Mouse (Mus musculus) neural tube, embryonic 14.5 days (tissue): Measurements from ENCODE around the gene Myrfl. TPM values are rescaled to one million over a fixed set of nuclear protein-coding genes. Genes with fewer than 3 reads are reported as not detected.

Source experiments
- ATAC-seq: fragments of 200-750 bp; cut with Nextera tagmentation; 2 replicates; pipeline ENCODE4 v1.8.0; 2017; ENCODE audit warnings: low read depth, mild to moderate bottlenecking, moderate TSS enrichment, moderate library complexity
- H3K27ac ChIP-seq: fragments of 300-500 bp; sonication (generic); 2 replicates; pipeline ENCODE4 v1.5.1; 2014; ENCODE audit warnings: low read depth, mild to moderate bottlenecking, control low read depth, low read length, moderate library complexity, mixed read lengths
- H3K27me3 ChIP-seq: fragments of 300-500 bp; sonication (generic); 2 replicates; pipeline ENCODE4 v1.6.1; 2014; ENCODE audit warnings: low read length; ENCODE audit not compliant: control insufficient read depth, insufficient read depth
- H3K36me3 ChIP-seq: fragments of 300-500 bp; sonication (generic); 2 replicates; pipeline ENCODE4 v1.6.1; 2014; ENCODE audit warnings: low read length, mixed read lengths; ENCODE audit not compliant: control insufficient read depth, insufficient read depth
- H3K4me1 ChIP-seq: fragments of 300-500 bp; sonication (generic); 2 replicates; pipeline ENCODE4 v1.6.1; 2014; ENCODE audit warnings: low read length; ENCODE audit not compliant: control insufficient read depth, insufficient read depth
- H3K4me2 ChIP-seq: fragments of 300-500 bp; sonication (generic); 2 replicates; pipeline ENCODE4 v1.6.1; 2014; ENCODE audit warnings: mild to moderate bottlenecking, low read depth, low read length, control low read depth
- H3K4me3 ChIP-seq: fragments of 300-500 bp; sonication (generic); 2 replicates; pipeline ENCODE4 v1.5.1; 2014; ENCODE audit warnings: low read depth, low read length, control low read depth, mixed read lengths
- H3K9ac ChIP-seq: fragments of 300-500 bp; sonication (generic); replicated peaks from 2 replicates; pipeline ENCODE4 v1.6.1; 2014; ENCODE audit warnings: low read depth, mild to moderate bottlenecking, control low read depth, low read length, mixed read lengths
- H3K9me3 ChIP-seq: fragments of 300-500 bp; sonication (generic); 2 replicates; pipeline ENCODE4 v1.6.1; 2016; ENCODE audit warnings: low read length; ENCODE audit not compliant: control insufficient read depth
- WGBS: fragments of 180-500 bp; shearing (Covaris S2); extraction: QIAGEN DNeasy Blood & Tissue Kit; methylation state at CpG from one replicate; pipeline ENCODE4 v1.1.7; 2014; 5-methylcytosine and 5-hydroxymethylcytosine counted together
- polyA plus RNA-seq: library from polyadenylated mRNA; unstranded; fragments of >200 nt; fragmentation: Nextera tagmentation; extraction: Ambion mirVana; gene quantifications from 2 replicates; pipeline ENCODE4 v1.2.1, GENCODE M21; 2014

Gene Myrfl
- polyA plus RNA-seq, 1 experiment from 2014 or later, result 0.20 TPM

GRCm38 (mm10) chr10:116870819-116871218 lies 25.9 kb downstream of the Myrfl start:
- Histone ChIP-seq H3K9me3 (no peaks in the 10 kb centered on the region), H3K9ac (no peak overlapping the region), H3K4me2 (no peak overlapping the region), H3K4me1 (peaks cover 4% of the 10 kb centered on the region; the same call in 1 of the 2 replicates), H3K36me3 (no peaks in the 10 kb centered on the region), H3K27me3 (no peaks in the 10 kb centered on the region), H3K4me3 (no peak overlapping the region), H3K27ac (no peak overlapping the region)
- WGBS, result 88% methylated on average over 6 of the region's 6 CpGs
- ATAC-seq, result no peak

DNA sequence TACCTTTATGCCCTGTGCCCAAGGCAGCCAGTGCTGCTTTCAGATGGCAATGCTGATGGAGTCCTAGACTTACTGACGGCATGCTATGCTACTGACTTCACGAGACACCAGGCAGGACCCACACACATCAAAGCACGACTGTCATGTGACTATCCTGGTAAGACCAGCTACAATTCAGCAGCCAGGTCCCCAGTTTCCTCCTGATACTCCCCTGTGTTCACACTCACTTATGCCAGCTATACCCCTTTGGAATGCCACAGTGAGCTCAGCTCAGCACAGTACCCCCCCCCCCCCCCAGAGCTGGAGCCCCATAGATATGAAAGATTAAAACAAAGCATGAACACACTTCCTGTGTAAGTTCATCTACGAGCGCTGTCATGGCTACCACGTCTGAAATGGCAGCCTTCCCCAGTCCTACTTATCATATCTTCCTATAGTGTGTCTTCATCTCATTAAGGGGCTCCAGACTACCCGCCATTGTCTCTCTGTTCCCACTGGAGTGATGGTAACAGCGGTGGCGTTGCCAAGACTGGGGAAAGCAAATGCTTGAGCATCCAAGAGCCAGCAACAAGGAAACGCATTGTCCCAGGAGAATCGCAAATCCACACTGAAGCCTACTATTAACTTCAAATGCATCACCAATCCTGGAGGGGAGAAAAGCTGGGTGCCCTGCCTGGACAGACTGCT lies 43.4 kb downstream of the Myrfl start:
- no peak overlapping the region for H3K27ac ChIP-seq
- 70% methylated on average over 11 of the region's 11 CpGs for WGBS
- no peaks in the 10 kb centered on the region for H3K36me3 ChIP-seq
- H3K4me3 ChIP-seq, result no peak overlapping the region
- no peak overlapping the region for H3K4me2 ChIP-seq
- no peaks in the 10 kb centered on the region for H3K9me3 ChIP-seq
- no peaks in the 10 kb centered on the region for H3K27me3 ChIP-seq
- H3K9ac ChIP-seq, result no peak overlapping the region
- ATAC-seq, result peak; percentile 68; the same call in 1 of the 2 replicates
- no peaks in the 10 kb centered on the region for H3K4me1 ChIP-seq

DNA sequence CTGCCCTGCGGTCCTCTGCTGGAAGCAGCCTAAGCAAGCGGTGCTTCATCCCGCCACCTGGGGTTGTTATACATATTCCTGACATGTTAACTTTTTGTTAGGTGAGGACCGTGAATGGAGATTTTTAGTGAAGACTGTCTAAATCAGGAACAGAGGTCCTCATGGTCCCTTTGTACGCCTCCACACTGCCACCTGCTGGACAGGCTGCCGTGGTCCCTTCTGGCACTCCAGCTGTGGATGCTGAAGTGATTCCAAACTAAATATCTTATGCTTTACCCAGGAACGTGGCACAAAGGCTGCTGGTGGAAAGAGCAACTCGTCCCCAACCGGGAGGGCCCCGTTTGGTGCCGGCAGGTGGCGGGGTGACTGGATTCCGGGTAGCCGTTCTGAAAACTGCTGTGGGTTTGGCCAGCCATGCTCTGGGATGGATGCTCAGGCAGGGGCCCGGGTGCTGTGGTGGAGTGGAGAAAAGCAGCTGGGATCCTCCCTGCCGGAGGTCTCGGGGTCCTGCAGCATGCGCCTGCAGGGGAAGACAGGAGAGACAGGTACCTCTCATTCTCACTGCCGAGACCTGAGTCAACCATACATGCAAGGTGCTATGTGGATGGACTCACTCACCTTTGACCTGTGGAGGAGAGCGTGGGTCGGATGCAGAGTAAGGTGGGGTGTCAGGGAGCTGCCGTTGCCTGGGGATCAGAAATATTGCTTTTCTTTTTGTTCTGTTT lies 47.8 kb downstream of the Myrfl start:
- peak; percentile 77; the same call in 1 of the 2 replicates for ATAC-seq
- WGBS, result 23% methylated on average over 22 of the region's 22 CpGs
- Histone ChIP-seq H3K27ac (no peak overlapping the region), H3K36me3 (no peaks in the 10 kb centered on the region), H3K4me2 (peak overlapping the region; percentile 21; the same call in 1 of the 2 replicates), H3K4me1 (no peaks in the 10 kb centered on the region), H3K27me3 (no peaks in the 10 kb centered on the region), H3K9ac (no peak overlapping the region; the same call in 1 of the 2 replicates), H3K4me3 (no peak overlapping the region), H3K9me3 (no peaks in the 10 kb centered on the region)

- WGBS, result 71% methylated on average over 3 of the region's 3 CpGs
- H3K4me2 ChIP-seq, result no peak overlapping the region
- no peaks in the 10 kb centered on the region for H3K27me3 ChIP-seq
- no peaks in the 10 kb centered on the region for H3K9me3 ChIP-seq
- H3K36me3 ChIP-seq, result no peaks in the 10 kb centered on the region
- no peak overlapping the region for H3K4me3 ChIP-seq
- ATAC-seq, result no peak
- H3K9ac ChIP-seq, result no peak overlapping the region
- no peaks in the 10 kb centered on the region for H3K4me1 ChIP-seq
- no peak overlapping the region for H3K27ac ChIP-seq
Observed at GRCm38 (mm10) chr10:116841551-116841950, 55.2 kb downstream of the Myrfl start.

DNA sequence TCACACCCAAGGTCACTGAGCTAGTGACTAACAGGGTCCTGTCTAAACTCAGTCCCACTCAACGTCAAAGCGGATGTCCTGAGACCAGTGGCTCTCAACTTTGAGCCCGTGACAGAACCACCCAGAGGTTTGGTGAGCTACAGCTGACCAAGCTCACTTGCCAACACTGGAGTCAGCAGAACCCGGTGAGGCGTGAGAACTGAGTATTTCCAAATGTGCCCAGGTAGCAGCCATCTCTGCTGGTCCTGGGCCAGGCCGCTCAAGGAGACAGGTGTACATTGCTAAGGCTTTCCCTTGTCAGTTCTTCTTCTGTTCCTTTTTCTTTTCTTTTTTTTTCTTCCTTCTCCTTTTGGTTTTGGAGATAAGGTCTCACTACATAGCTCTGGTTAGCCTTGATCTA lies 66.0 kb downstream of the Myrfl start:
- ATAC-seq, result no peak
- Histone ChIP-seq H3K9me3 (no peaks in the 10 kb centered on the region), H3K27me3 (no peaks in the 10 kb centered on the region), H3K4me3 (no peak overlapping the region), H3K4me2 (no peak overlapping the region), H3K27ac (no peak overlapping the region), H3K36me3 (no peaks in the 10 kb centered on the region), H3K9ac (no peak overlapping the region), H3K4me1 (0 out of 2 replicates have a peak, but pooled peaks cover 2% of the 10 kb centered on the region)
- WGBS, result 95% methylated on average over 6 of the region's 6 CpGs

GRCm38 (mm10) chr10:116828099-116828498 lies 68.6 kb downstream of the Myrfl start:
- Histone ChIP-seq H3K9ac (no peak overlapping the region), H3K9me3 (no peaks in the 10 kb centered on the region), H3K4me1 (no peaks in the 10 kb centered on the region), H3K36me3 (no peaks in the 10 kb centered on the region), H3K27ac (peak overlapping the region; percentile 35; the same call in 1 of the 2 replicates), H3K4me3 (no peak overlapping the region), H3K27me3 (no peaks in the 10 kb centered on the region), H3K4me2 (no peak overlapping the region)
- peak; percentile 87 for ATAC-seq
- WGBS, result 37% methylated on average over 4 of the region's 4 CpGs

DNA sequence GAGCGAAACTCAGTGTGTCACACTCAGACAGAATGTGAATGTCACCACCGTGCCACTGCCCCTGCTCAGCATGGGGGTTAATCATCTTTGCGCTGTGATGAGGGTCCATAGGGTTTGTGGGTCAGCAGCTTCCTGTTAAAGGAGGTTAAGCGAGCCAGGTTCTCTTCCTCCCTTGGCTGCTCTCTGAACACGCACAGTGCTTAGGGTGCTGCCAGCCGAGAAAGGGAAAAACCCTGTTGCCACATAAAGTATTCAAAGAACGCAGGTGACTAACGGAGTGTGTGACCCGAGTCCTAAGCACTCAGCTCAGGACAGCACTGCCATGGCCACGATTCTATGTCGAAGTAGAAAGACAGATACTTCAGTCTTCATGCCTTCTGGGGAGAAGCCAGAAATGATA lies 69.4 kb downstream of the Myrfl start:
- no peak for ATAC-seq
- Histone ChIP-seq H3K27ac (no peak overlapping the region), H3K4me3 (no peak overlapping the region), H3K9me3 (no peaks in the 10 kb centered on the region), H3K4me1 (no peaks in the 10 kb centered on the region), H3K27me3 (no peaks in the 10 kb centered on the region), H3K4me2 (no peak overlapping the region), H3K9ac (no peak overlapping the region), H3K36me3 (no peaks in the 10 kb centered on the region)
- WGBS, result 90% methylated on average over 11 of the region's 11 CpGs

DNA sequence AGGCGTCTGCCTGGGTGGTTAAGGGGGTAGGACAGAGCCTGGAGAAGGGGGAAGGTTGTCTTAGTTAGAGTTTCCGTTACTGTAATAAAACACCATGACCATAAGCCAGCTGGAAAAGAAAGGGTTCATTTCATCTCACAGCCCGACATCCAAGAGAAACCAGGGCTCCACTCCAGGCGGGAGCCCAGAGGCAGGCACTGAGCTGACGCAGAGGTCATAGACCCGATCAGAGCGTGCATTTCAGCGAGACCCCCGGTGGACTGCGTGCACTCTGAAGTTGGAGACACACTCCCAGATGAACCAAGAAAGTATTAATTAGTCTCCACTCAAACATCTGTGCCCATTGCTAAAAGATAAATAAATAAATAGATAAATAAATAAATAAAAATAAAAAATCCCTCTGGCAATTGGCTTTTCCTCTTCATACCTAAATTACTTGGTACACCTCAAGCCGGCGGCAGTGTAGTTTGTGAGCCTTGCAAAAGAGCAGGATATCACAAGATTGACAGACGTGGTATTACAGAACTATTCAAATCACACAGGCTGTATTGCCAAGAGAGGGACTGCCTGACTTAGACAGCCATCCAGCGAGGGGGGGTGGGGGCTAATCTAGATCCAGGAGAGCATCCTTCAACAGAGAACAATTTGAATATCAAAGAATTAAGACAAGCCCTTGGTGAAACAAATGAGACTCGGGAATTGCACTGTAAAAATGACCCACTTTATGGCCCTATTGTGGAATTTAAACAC lies 81.2 kb downstream of the Myrfl start:
- no peak overlapping the region for H3K4me2 ChIP-seq
- no peak overlapping the region for H3K9ac ChIP-seq
- H3K4me1 ChIP-seq, result no peaks in the 10 kb centered on the region
- 29% methylated on average over 15 of the region's 15 CpGs for WGBS
- H3K36me3 ChIP-seq, result no peaks in the 10 kb centered on the region
- H3K4me3 ChIP-seq, result no peak overlapping the region
- peak; percentile 38; the same call in 1 of the 2 replicates for ATAC-seq
- H3K27ac ChIP-seq, result no peak overlapping the region
- no peaks in the 10 kb centered on the region for H3K9me3 ChIP-seq
- no peaks in the 10 kb centered on the region for H3K27me3 ChIP-seq

DNA sequence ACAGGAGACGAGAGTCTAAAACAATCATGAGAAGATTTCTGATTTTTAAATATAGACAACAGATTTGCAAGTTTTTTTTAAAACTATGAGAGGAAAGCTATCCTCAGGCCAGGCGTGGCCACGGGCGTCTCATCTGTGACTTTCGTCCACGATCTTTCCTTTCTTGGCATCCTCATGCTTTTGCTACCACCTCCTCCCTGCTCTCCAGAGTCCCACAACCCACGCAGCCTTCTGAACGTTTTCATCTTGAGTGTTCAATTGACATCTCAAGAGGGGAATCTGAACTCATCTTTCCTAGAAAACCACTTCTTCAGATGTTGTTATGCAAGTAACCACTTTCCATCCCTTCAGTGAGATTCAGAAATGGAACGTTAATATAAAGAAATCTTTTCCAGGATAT lies 83.6 kb downstream of the Myrfl start:
- no peaks in the 10 kb centered on the region for H3K36me3 ChIP-seq
- no peak overlapping the region for H3K27ac ChIP-seq
- no peaks in the 10 kb centered on the region for H3K4me1 ChIP-seq
- H3K9me3 ChIP-seq, result no peaks in the 10 kb centered on the region
- no peak overlapping the region for H3K9ac ChIP-seq
- no peak overlapping the region for H3K4me2 ChIP-seq
- H3K27me3 ChIP-seq, result no peaks in the 10 kb centered on the region
- 91% methylated on average over 9 of the region's 9 CpGs for WGBS
- no peak for ATAC-seq
- no peak overlapping the region for H3K4me3 ChIP-seq
